ENCODE assay signal across 22 mouse cellular contexts in genomic region chr13:28311658-28312057, GRCm38 (mm10). TPM values are rescaled to one million over a fixed set of nuclear protein-coding genes. Genes with fewer than 3 reads are reported as not detected.
DNase-seq lines count a peak whose midpoint lies in the region; ATAC-seq and TF ChIP-seq lines count a peak whose summit lies in the region.
"Had no signal": no experiment of that assay in that cellular context is flagged by ENCODE, and none has a peak within 500 bp of the region (broad histone marks: within the 10 kb centered on the region; RNA-seq: fewer than 3 reads in every experiment).

No protein-coding gene starts in this region.

- H3K79me3 ChIP-seq in C2C12 (ENCODE audit: low read depth) = no peaks in the 10 kb centered on the region

- no peak for TF ChIP-seq CTCF in C2C12 (IDR thresholded peaks at IDR 0.05; ENCODE audit: control insufficient read depth, insufficient read depth, insufficient read length)

- H3K27ac ChIP-seq in kidney, embryonic 15.5 days = peak overlapping the region; percentile 18; the same call in 1 of the 2 replicates
- H3K27ac ChIP-seq in lung, embryonic 15.5 days = peak overlapping the region; percentile 58; the same call in 1 of the 2 replicates
- H3K27ac ChIP-seq: embryonic facial prominence, embryonic 15.5 days; forebrain, embryonic 12.5 days; heart, embryonic 10.5 days; hindbrain, embryonic 12.5 days had no signal

- DNase-seq in kidney, adult 18-20 months = no peak
- DNase-seq in lung, postnatal 36 days = no peak
- DNase-seq in fat pad, adult 2 months (ENCODE audit: extremely low read depth, low read depth, low spot score) = peak; percentile 5
- no peak for DNase-seq in cerebellum, postnatal 14 days
- DNase-seq: adrenal gland, postnatal 25 days; cerebellum, adult 2 months; cerebellum, postnatal 10 days; embryo, embryonic 11 days; gastrocnemius, postnatal 10 days; heart, adult 18-20 months; heart, postnatal 4 days had no signal

- peaks cover 6% of the 10 kb centered on the region; the same call in 1 of the 2 replicates for H3K4me1 ChIP-seq in kidney, embryonic 15.5 days
- peaks cover 18% of the 10 kb centered on the region; the same call in 1 of the 2 replicates for H3K4me1 ChIP-seq in lung, embryonic 15.5 days
- H3K4me1 ChIP-seq: embryonic facial prominence, embryonic 15.5 days; forebrain, embryonic 12.5 days; hindbrain, embryonic 12.5 days had no signal

- H3K9me3 ChIP-seq in kidney, embryonic 15.5 days (replicated peaks) = no peaks in the 10 kb centered on the region
- no peaks in the 10 kb centered on the region for H3K9me3 ChIP-seq in lung, embryonic 15.5 days
- H3K9me3 ChIP-seq: embryonic facial prominence, embryonic 15.5 days; forebrain, embryonic 12.5 days; G1E; heart, embryonic 10.5 days; hindbrain, embryonic 12.5 days had no signal

- H3ac ChIP-seq in C2C12 (ENCODE audit: control insufficient read depth, insufficient read length, low read depth) = no peak overlapping the region

- no peaks in the 10 kb centered on the region for H3K79me2 ChIP-seq in C2C12 (ENCODE audit: control insufficient read depth, insufficient read depth)

- H3K36me3 ChIP-seq in kidney, embryonic 15.5 days = no peaks in the 10 kb centered on the region
- H3K36me3 ChIP-seq in lung, embryonic 15.5 days = no peaks in the 10 kb centered on the region
- no peaks in the 10 kb centered on the region for H3K36me3 ChIP-seq in C2C12 (ENCODE audit: control insufficient read depth, insufficient read depth)
- H3K36me3 ChIP-seq: embryonic facial prominence, embryonic 15.5 days; forebrain, embryonic 12.5 days; G1E; heart, embryonic 10.5 days; hindbrain, embryonic 12.5 days had no signal

- ATAC-seq in kidney, embryonic 15.5 days (replicated peaks; ENCODE audit: low FRiP score) = peak; percentile 12; the same call in 1 of the 2 replicates
- peak; percentile 49; the same call in 1 of the 2 replicates for ATAC-seq in lung, embryonic 15.5 days (ENCODE audit: borderline replicate concordance, extremely low read depth, low FRiP score, low TSS enrichment)
- ATAC-seq: forebrain, embryonic 16.5 days; hindbrain, embryonic 16.5 days had no signal

- H3K4me2 ChIP-seq in kidney, embryonic 15.5 days = no peak overlapping the region
- H3K4me2 ChIP-seq in lung, embryonic 15.5 days = no peak overlapping the region
- H3K4me2 ChIP-seq: embryonic facial prominence, embryonic 15.5 days; forebrain, embryonic 12.5 days; hindbrain, embryonic 12.5 days had no signal

- no peaks in the 10 kb centered on the region for H3K27me3 ChIP-seq in kidney, embryonic 15.5 days
- no peaks in the 10 kb centered on the region for H3K27me3 ChIP-seq in lung, embryonic 15.5 days
- no peaks in the 10 kb centered on the region for H3K27me3 ChIP-seq in C2C12 (ENCODE audit: control insufficient read depth, insufficient read depth, insufficient read length)
- H3K27me3 ChIP-seq: embryonic facial prominence, embryonic 15.5 days; forebrain, embryonic 12.5 days; hindbrain, embryonic 12.5 days had no signal

- no peak overlapping the region for H3K9ac ChIP-seq in kidney, embryonic 15.5 days
- H3K9ac ChIP-seq in lung, embryonic 15.5 days = no peak overlapping the region
- H3K9ac ChIP-seq: embryonic facial prominence, embryonic 15.5 days; forebrain, embryonic 12.5 days; hindbrain, embryonic 12.5 days had no signal

- no peak overlapping the region for H3K4me3 ChIP-seq in kidney, embryonic 15.5 days (replicated peaks)
- no peak overlapping the region for H3K4me3 ChIP-seq in lung, embryonic 15.5 days
- H3K4me3 ChIP-seq in C2C12 (ENCODE audit: insufficient read depth, poor library complexity, severe bottlenecking) = no peak overlapping the region
- H3K4me3 ChIP-seq: embryonic facial prominence, embryonic 15.5 days; forebrain, embryonic 12.5 days; heart, embryonic 10.5 days; hindbrain, embryonic 12.5 days had no signal

- WGBS in kidney, embryonic 15.5 days = 67% methylated on average over 2 of the region's 2 CpGs
- WGBS in lung, embryonic 15.5 days = 32% methylated on average over 2 of the region's 2 CpGs

TF ChIP-seq in C2C12, 6 proteins besides CTCF, POLR2A, EP300 and RAD21:
- peak; percentile 31 for TF ChIP-seq CEBPB (IDR thresholded peaks at IDR 0.05; ENCODE audit: low read depth)
- TF ChIP-seq FOSL1 (IDR thresholded peaks at IDR 0.05; ENCODE audit: insufficient read depth, low read length, poor library complexity, severe bottlenecking) = no peak

RNA-seq across cellular contexts. Expression of gene Gm11361, which starts 54.3 kb away (rescaled TPM):
- 5.8 and 6.8 TPM in 2 replicates for polyA plus RNA-seq in kidney, embryonic 15.5 days (2015; fragmentation: Nextera tagmentation; extraction: Ambion mirVana)
- polyA plus RNA-seq in lung, embryonic 15.5 days (2015; fragmentation: Nextera tagmentation; extraction: Ambion mirVana) = 6.5 TPM in 2 replicates
- 1,612 TPM for polyA plus RNA-seq in C2C12 (2012; fragmentation: generic; extraction: Trizol)
- polyA plus RNA-seq: adrenal gland, adult 2 months had no signal

Comparison
In these comparisons a context has a peak if more than half of its experiments do, and no peak if none do; other contexts are left out.
1. RNA of gene Gm11361, which starts 54.3 kb away (polyA plus RNA-seq): 1,612 TPM in C2C12 (single experiment); 6.5 TPM in lung, embryonic 15.5 days and 5.8 to 6.8 TPM in kidney, embryonic 15.5 days; every median in the first group is over 100 times any median in the second.